Mouse (Mus musculus): ENCODE results near the gene Tsc22d1.

The Tsc22d1 gene

GRCm38 (mm10) chr14:76518217-76518616 lies 103.5 kb downstream of the Tsc22d1 start:
- no peak for DNase-seq (ENCODE audit: low spot score)

GRCm38 (mm10) chr14:76520606-76521005 lies 105.8 kb downstream of the Tsc22d1 start:
- DNase-seq (ENCODE audit: low spot score), result no peak

- no peak for DNase-seq (ENCODE audit: low spot score)
These were observed 106.5 kb downstream of the Tsc22d1 start for GRCm38 (mm10) chr14:76521308-76521707.

- no peak for DNase-seq (ENCODE audit: low spot score)
These were observed 108.6 kb downstream of the Tsc22d1 start for GRCm38 (mm10) chr14:76523344-76523743.

GRCm38 (mm10) chr14:76526467-76526866 lies 111.7 kb downstream of the Tsc22d1 start:
- no peak for DNase-seq (ENCODE audit: low spot score)

- DNase-seq (ENCODE audit: low spot score), result no peak
These were observed 112.4 kb downstream of the Tsc22d1 start for GRCm38 (mm10) chr14:76527030-76527719.

GRCm38 (mm10) chr14:76527758-76528313 lies 113.1 kb downstream of the Tsc22d1 start:
- DNase-seq (ENCODE audit: low spot score), result no peak

GRCm38 (mm10) chr14:76528641-76529040 lies 113.9 kb downstream of the Tsc22d1 start:
- DNase-seq (ENCODE audit: low spot score), result no peak

- no peak for DNase-seq (ENCODE audit: low spot score)
These were observed 116.4 kb downstream of the Tsc22d1 start for GRCm38 (mm10) chr14:76531027-76531660.

GRCm38 (mm10) chr14:76532257-76533169 lies 117.8 kb downstream of the Tsc22d1 start:
- no peak for DNase-seq (ENCODE audit: low spot score)

GRCm38 (mm10) chr14:76533170-76533815 lies 118.5 kb downstream of the Tsc22d1 start:
- DNase-seq (ENCODE audit: low spot score), result no peak

- no peak for DNase-seq (ENCODE audit: low spot score)
These were observed 120.3 kb downstream of the Tsc22d1 start for GRCm38 (mm10) chr14:76535096-76535495.

- DNase-seq (ENCODE audit: low spot score), result no peak
These were observed 122.2 kb downstream of the Tsc22d1 start for GRCm38 (mm10) chr14:76536921-76537320.

GRCm38 (mm10) chr14:76540005-76540670 lies 125.4 kb downstream of the Tsc22d1 start:
- DNase-seq (ENCODE audit: low spot score), result no peak

GRCm38 (mm10) chr14:76541341-76541740 lies 126.6 kb downstream of the Tsc22d1 start:
- DNase-seq (ENCODE audit: low spot score), result no peak

- DNase-seq (ENCODE audit: low spot score), result no peak
These were observed 129.4 kb downstream of the Tsc22d1 start for GRCm38 (mm10) chr14:76544136-76544535.

GRCm38 (mm10) chr14:76555263-76556030 lies 140.7 kb downstream of the Tsc22d1 start:
- no peak for DNase-seq (ENCODE audit: low spot score)

GRCm38 (mm10) chr14:76556031-76556851 lies 141.5 kb downstream of the Tsc22d1 start:
- peak; percentile 56 for DNase-seq (ENCODE audit: low spot score)

- DNase-seq (ENCODE audit: low spot score), result no peak
These were observed 142.1 kb downstream of the Tsc22d1 start, which contains the start of gene Serp2 for GRCm38 (mm10) chr14:76556852-76557208. Gene Serp2, minus strand, starts transcription at chr14:76556889.
